Mouse (Mus musculus) adrenal gland, postnatal 36 days (tissue): ENCODE data around the gene Ptn. TPM values are rescaled to one million over a fixed set of nuclear protein-coding genes. Genes with fewer than 3 reads are reported as not detected.

Source experiments
- DNase-seq, 2 experiments: peaks; one replicate each; pipeline ENCODE4 v3.0.0; 2021; ENCODE audit warnings: mixed read lengths in 1 of 2
- long read RNA-seq, 2 experiments: library from polyadenylated mRNA; stranded (forward); transcript quantifications; one replicate each; pipeline ENCODE4 v2.0.0; 2021; ENCODE audit warnings: borderline sequencing depth in 2 of 2
- total RNA-seq, 2 experiments: library from RNA; stranded (reverse); gene quantifications; 2 replicates each; pipeline ENCODE4 v1.2.3; 2021

The Ptn gene
- 10 to 100 TPM; 82.6 to 83.9 TPM for total RNA-seq
- long read RNA-seq, experiment 1, transcript Ptn-202 (4 exons, 2,558 nt) = minor isoform, 7 of 147 reads
- long read RNA-seq, experiment 1, transcript Ptn-201 (5 exons, 1,614 nt) = major isoform, 127 of 147 reads
- long read RNA-seq, experiment 1, partial matches to known transcripts = 11 of 147 reads
- long read RNA-seq, experiment 1, other reads (novel, unspliced or antisense) = 2 of 147 reads
- long read RNA-seq, experiment 2, transcript Ptn-201 (5 exons, 1,614 nt) = major isoform, 29 of 32 reads
- long read RNA-seq, experiment 2, partial matches to known transcripts = 3 of 32 reads
- long read RNA-seq, experiment 2, other reads (novel, unspliced or antisense) = 0 of 32 reads

DNA sequence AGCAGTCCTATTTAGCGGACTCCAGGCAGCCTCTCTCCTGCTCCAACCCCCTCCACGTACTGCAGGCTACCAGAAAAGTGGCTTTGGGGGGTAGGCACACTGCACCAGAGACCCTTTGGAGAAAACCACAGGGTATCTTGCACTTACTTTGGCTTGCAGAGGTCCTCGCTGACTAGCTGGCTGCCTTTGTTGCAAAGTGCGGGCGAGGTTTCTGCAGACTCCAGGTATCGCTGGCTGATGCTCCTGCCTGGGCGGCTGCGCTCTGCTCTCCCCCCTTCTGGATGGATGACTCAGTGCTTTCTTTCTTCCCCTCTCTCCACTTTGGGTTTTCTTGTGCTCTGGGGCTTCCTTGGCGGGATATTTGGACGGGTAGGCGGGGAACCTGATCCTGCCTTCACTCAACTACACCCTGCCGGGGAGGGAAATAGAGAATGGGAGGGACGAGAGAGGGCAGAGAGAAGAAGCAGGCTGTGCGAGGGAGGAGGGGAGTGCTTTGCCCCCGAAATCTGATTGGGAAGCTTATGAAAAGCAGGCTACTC is at the start of gene Ptn:
Gene Ptn, minus strand, starts transcription at position 474 of the 539 bp plus-strand sequence.
- DNase-seq = peak; percentile 46 to 56

DNA sequence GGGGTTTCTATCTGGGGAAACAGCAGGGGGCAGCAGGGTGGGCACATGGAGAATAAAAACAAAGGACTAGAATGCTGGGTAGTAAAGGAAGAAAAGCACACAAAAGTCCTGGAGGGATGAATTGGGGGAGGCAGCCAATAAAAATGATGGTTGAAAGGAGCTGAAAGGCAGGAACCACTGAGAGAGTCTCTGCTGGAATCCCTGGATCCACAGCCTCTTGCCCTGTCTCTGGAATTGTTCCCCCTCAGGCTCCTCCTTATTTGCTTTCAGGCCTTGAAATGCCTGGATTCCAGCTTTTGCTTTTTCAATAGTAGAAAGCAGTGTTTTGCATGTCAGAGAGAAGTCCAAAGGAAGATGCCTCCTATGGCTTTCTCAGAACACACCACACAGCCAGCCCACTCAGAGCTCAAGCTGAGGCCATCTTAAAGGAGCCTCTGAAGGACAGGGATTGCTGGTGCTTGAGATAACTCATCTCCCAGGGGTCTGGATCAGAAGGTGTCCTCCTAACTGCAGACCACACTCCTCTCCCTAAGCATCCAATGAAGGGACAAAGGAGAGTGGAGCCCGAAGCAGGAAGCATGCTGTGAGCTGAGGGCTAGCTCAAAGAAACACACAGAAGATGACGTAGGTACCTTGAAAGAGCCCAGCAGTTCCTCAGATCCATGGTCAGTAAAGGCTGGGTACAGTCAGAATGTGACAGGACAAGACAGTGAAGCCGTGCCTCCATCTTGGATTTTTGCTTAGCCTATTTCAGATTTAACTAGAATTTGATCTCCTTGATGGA is 48.4 kb upstream of the Ptn start:
- no peak for DNase-seq

GRCm38 (mm10) chr6:36857627-36858257 is 47.7 kb upstream of the Ptn start:
- no peak for DNase-seq

DNA sequence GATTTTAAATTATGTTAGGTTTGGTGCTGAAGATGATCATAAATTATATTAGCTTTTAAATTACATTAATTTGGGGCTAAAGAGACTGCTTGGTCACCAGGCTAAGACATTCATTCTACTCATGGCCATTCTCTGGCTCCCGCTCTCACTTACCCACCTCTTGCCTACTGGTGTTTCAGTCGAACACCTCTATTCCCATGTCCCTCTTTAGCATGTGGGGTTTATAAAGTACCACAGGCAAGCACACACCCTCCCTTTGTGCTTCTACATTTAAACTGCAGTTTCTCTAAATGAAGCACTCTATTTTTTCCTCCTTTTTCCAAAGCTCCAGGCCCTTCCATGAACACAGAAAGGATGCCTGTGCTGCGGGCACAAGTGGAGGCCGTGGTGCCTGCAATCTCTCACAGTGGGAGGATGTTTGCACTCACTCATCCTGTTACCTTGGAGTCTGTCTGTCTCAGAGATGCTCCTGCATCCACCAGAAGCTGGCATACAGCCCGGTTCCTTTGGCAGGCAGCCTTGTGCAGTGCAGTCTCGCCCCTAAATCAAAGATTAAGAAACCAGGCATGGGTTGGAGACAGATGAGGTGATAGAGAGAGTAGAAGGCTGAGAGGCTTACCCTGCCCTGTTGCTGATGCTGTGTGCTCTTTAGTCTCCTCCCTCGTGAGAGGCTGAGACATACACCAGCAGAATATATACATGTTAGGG is 40.6 kb upstream of the Ptn start:
- DNase-seq = peak; percentile 85 to 87

DNA sequence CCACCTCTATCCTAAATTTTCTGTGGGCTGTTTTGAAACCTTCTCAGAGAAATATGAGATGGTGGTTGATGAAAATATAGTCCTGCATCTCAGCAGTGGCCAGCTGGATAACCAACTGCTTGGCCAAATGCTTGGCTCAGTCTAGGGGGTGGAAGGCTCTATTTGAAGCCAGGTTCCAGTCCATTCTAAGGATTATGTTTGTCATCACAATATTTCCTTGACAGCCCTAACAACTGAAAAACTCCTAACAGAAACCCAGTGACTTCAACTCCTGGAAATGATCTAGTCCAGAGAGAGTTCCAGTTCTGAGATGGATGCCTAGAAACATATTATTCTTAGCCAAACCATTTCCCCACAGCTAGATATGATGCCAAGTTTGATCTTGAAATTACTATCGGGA is 35.3 kb upstream of the Ptn start:
- no peak for DNase-seq

GRCm38 (mm10) chr6:36844258-36844657 is 34.2 kb upstream of the Ptn start:
- DNase-seq = no peak

DNA sequence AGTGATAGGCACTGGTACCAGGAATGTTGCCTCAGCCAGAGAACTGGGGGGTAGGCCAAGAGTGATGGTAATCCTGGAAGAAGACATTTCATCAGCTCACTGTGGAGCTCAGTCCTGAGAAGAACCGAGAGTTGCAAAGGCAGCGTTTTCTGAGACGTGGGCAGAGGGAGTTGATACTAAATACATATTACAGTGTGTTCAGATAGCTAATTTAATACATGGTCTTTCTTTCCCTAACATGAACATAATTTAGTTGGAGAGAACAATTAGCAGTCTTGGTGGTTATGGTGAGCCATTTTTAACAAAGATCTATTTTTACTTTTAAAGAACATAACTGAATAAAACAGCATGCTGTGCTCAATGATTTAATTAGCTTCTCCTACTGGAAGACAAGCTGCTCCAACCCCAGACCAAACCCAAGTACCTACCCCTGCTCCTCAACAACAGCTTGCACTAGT is 33.0 kb upstream of the Ptn start:
- no peak for DNase-seq

- DNase-seq = no peak
These were observed 32.3 kb upstream of the Ptn start for GRCm38 (mm10) chr6:36842101-36842922.

- no peak for DNase-seq
These were observed 31.7 kb upstream of the Ptn start for GRCm38 (mm10) chr6:36841701-36842100.

DNA sequence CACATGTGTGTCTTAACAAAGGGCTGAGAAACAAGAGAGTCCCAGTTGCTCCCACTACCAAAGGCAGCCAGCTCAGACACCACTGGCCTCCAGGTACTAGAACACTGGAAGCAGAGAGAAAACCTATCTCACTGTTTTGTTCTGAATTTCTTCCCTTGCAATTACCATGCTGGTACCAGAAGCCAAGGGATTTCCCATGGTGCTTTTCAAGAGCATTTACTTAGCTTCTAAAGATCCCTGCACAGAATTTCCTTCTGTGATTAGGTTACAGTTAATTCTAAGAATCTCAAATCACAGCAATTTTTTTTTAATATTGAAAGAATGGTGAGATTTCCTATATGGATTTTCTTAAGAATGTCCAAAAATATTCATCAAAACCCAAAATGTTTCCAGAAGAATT is 31.2 kb upstream of the Ptn start:
- DNase-seq = no peak

DNA sequence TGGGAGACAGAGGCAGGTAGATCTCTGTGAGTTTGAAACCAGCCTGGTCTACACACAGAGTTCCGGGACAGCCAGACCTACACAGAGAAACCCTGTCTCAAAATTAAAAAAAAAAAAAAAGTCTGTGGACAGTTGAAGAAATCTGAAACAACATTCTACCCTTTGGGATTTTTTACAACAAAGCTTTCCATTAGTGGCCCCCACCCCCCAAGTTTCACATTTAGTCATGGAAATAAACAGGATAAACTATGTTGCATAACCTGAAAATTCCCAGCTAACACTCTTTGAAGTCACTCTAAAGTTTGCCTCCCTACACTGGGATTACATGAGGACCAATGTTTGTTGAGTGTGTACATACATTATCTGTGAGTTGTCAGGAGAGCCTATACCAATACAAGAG is 28.7 kb upstream of the Ptn start:
- DNase-seq = no peak

DNA sequence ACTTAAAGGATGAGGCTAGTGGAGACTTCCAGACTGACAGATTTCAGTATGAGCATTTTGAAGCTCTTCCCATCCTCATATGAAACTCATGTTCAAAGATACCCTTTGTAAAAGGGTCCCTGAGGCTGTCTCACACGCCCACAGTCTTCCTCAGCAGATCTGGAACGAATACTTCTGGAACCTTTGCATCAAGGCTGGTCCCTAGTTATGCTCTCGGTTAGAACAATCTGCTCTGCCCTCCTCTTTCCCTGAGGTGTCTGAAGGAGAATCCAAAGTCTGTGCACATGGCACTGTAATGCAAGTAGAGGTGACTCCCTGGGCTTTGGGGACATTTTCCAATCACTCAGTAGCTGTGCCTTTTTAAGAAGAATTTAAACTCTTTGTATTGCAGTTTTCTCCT is 25.3 kb upstream of the Ptn start:
- no peak for DNase-seq

- no peak for DNase-seq
These were observed 24.8 kb upstream of the Ptn start for GRCm38 (mm10) chr6:36834695-36835265.

GRCm38 (mm10) chr6:36832681-36833080 is 22.7 kb upstream of the Ptn start:
- no peak for DNase-seq

DNA sequence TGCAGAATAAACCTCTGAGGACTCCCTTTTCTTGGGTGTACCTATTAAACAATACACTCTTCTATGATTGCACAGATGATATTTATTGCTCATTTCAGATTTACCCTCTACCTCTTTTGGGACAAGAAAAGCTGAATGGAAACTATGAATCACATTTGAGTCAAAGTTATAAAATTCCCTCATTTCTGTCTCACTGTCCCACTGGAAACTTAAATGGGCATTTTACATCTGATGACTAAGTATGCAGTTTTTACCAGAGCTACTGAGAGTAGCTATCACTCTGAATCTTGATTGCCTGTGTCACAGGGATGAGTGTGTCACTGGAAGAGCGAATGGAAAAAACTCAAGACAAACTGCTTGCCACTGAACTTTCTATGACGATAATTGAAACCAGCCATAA is 22.2 kb upstream of the Ptn start:
- DNase-seq = no peak

GRCm38 (mm10) chr6:36830371-36830925 is 20.4 kb upstream of the Ptn start:
- no peak for DNase-seq

- DNase-seq = no peak
These were observed 9.7 kb upstream of the Ptn start for GRCm38 (mm10) chr6:36819784-36820050.

- DNase-seq = peak; percentile 77 to 78
These were observed 9.2 kb upstream of the Ptn start for GRCm38 (mm10) chr6:36819019-36819783.

DNA sequence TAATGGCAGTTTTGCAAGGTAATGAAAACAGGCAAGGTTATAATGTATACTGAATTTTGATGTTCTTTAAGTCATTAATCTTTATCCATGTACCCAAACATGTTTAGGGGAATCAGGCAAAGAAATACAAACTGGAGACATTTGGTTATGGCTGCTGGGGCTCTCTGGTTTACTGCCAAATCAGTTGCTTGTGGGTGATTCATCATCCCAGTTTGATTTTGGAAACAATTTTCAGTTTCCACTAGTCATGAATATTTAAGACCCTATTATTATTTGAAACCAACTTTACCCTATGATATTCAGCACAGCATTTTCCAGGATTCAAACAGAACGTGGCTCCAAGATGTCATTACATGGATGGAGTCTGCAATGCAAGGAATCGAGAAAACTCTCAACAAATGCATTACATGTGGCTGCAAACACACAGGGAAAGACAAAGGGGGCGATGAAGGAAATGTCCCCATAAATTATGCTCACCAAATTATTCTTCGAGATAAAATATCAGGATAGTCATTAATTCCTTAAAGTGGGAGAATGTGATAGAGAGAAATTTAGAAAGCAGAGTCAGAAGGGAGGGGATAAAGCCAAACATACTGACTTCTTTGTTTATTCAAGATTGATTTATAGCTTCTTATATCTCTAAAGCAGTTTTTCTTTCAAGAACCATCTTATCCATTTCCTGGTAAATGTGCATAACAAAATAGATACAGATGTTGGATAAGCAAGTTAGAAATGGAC is 8.4 kb upstream of the Ptn start:
- no peak for DNase-seq
